Mouse (Mus musculus): ENCODE data around the gene Stard10. TPM values are rescaled to one million over a fixed set of nuclear protein-coding genes. Genes with fewer than 3 reads are reported as not detected.
A peak's percentile ranks its signal among the peaks of the same experiment; 100 is the strongest.

Stard10 gene
- polyA plus RNA-seq, 1 experiment from 2014 or later = 35.4 TPM

DNA sequence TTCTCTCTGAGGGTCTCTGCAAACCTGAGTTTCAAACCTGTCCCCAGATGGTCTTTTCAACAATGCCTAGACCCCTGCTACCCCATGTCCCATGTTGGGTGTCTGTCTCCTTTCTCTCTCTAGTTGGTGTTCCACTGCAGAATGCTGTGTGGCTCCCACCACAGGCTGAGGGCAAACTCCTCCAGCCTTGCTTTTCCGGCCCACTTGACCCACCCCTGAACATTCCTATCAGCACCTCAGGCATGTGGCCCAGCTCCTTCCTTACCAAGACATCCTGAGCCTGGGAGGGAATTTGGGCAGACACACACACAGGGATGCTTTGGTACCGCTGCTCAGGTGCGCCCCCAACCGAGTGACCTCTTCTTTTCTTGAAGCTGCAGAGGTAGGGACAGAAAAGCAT lies 23.3 kb upstream of the Stard10 start:
- Histone ChIP-seq H3K4me3 (ENCODE audit: low read depth, low read length) (no peak overlapping the region), H3K27ac (ENCODE audit: low read depth) (no peak overlapping the region), H3K4me2 (no peak overlapping the region), H3K27me3 (ENCODE audit: insufficient read depth, low read length) (0 out of 2 replicates have a peak, but pooled peaks cover 10% of the 10 kb centered on the region), H3K4me1 (ENCODE audit: insufficient read depth) (no peaks in the 10 kb centered on the region), H3K9ac (no peak overlapping the region), H3K9me3 (ENCODE audit: low read depth, low read length) (no peaks in the 10 kb centered on the region), H3K36me3 (ENCODE audit: insufficient read depth) (peaks cover 35% of the 10 kb centered on the region)
- ATAC-seq (ENCODE audit: insufficient read depth) (no peak), DNase-seq (no peak)
- peak; percentile 23; the same call in 1 of the 2 replicates for TF ChIP-seq CTCF (IDR thresholded peaks at IDR 0.05; ENCODE audit: low read depth)
- WGBS = 49% methylated on average over 4 of the region's 4 CpGs

DNA sequence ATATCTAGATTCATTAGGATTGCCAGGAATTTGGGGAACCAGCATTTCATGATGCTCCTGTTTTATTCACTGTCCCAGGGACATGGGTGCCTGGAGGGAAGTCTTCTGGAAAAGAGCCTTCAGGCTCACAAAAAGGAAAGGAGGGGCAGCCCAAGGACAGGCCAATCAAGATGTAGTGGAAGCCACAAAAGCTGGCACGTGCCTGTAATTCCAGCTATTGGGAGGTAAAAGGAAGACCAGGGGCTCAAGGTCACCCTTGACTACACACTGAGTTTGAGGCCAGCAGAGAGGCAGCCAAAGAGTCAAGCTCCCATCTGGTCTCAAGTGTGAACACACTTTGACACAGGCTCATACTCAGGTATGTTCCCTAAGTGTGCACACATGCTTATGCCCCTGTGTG lies 21.4 kb upstream of the Stard10 start:
- Histone ChIP-seq H3K27ac (ENCODE audit: low read depth) (no peak overlapping the region), H3K9ac (no peak overlapping the region), H3K36me3 (ENCODE audit: insufficient read depth) (peaks cover 20% of the 10 kb centered on the region), H3K4me1 (ENCODE audit: insufficient read depth) (no peaks in the 10 kb centered on the region), H3K27me3 (ENCODE audit: insufficient read depth, low read length) (peaks cover 14% of the 10 kb centered on the region; the same call in 1 of the 2 replicates), H3K4me3 (ENCODE audit: low read depth, low read length) (no peak overlapping the region), H3K9me3 (ENCODE audit: low read depth, low read length) (no peaks in the 10 kb centered on the region), H3K4me2 (no peak overlapping the region)
- TF ChIP-seq CTCF (IDR thresholded peaks at IDR 0.05; ENCODE audit: low read depth) = no peak
- DNase-seq = no peak
- no peak for ATAC-seq (ENCODE audit: insufficient read depth)
- WGBS = 56% methylated on average over 1 of the region's 1 CpGs

DNA sequence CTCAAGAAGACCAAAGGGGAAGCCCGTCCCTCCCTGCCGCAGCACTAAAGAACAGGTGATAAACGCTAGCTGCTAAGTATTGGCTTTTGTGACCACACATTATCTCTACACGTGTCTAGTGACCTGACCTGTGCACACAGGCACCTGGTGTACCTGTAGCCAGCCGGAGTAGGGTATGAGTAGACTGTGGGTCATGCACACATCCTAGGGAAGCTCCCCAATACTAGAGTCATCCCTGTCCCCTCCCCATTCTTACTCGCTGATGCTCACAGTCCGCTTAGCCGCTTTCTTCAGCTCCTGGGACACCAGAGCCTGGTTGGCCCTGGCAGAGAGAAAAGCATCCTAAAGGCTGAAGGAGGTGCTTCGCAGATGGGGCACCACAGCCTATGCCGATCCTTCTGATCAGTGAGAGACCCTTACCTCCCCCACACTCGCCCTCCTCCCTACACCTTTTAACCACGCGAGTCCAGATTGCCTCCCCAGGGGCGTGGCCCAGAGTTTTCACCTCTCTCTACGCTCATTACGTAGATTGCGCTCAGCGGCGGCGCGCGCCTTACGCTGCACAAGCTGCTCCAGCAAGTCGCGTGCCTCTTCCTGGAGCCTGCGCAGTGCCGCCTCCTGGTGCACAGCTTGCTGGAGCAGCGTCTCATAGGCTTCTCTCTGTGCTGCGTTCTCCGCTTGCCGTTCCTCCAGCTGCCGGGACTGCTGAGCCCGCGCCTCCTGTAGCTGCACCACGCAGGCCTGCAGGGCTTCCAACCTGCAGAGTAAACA lies 20.4 kb upstream of the Stard10 start:
- ATAC-seq (ENCODE audit: insufficient read depth) (peak; percentile 81), DNase-seq (peak; percentile 93)
- H3K4me2 ChIP-seq = peak overlapping the region; percentile 59
- H3K9me3 ChIP-seq (ENCODE audit: low read depth, low read length) = no peaks in the 10 kb centered on the region
- H3K27me3 ChIP-seq (ENCODE audit: insufficient read depth, low read length) = peaks cover 14% of the 10 kb centered on the region; the same call in 1 of the 2 replicates
- peaks cover 17% of the 10 kb centered on the region; the same call in 1 of the 2 replicates for H3K36me3 ChIP-seq (ENCODE audit: insufficient read depth)
- H3K4me3 ChIP-seq (ENCODE audit: low read depth, low read length) = peak overlapping the region; percentile 21
- no peak overlapping the region for H3K27ac ChIP-seq (ENCODE audit: low read depth)
- peak; percentile 70 for TF ChIP-seq CTCF (IDR thresholded peaks at IDR 0.05; ENCODE audit: low read depth)
- H3K4me1 ChIP-seq (ENCODE audit: insufficient read depth) = no peaks in the 10 kb centered on the region
- peak overlapping the region; percentile 36; the same call in 1 of the 2 replicates for H3K9ac ChIP-seq
- WGBS = 10% methylated on average over 35 of the region's 35 CpGs

DNA sequence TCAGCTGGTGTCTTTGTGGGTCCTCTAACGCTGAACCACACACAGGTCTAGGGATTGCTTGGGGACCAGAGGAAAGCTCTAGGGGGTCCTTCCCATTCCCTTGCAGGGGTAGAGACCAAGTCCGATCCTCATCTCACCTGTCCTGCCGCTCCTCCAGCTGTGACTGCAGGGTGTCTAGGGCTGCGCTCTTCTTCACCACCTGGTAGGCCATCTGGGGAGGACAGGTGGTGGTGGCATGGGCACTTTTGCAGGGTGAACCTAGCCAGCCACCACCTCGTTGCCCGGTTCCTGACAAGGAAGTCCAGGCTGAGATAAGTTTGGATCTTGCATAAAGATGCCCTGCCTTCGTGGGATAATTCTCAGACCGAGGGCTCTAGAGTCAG lies 19.9 kb upstream of the Stard10 start:
- 28% methylated on average over 8 of the region's 8 CpGs for WGBS
- no peak for TF ChIP-seq CTCF (IDR thresholded peaks at IDR 0.05; ENCODE audit: low read depth)
- peak overlapping the region; percentile 59 for H3K4me2 ChIP-seq
- no peak for ATAC-seq (ENCODE audit: insufficient read depth)
- H3K27ac ChIP-seq (ENCODE audit: low read depth) = no peak overlapping the region
- peak overlapping the region; percentile 36; the same call in 1 of the 2 replicates for H3K9ac ChIP-seq
- no peak for DNase-seq
- peaks cover 14% of the 10 kb centered on the region; the same call in 1 of the 2 replicates for H3K27me3 ChIP-seq (ENCODE audit: insufficient read depth, low read length)
- H3K36me3 ChIP-seq (ENCODE audit: insufficient read depth) = peaks cover 11% of the 10 kb centered on the region; the same call in 1 of the 2 replicates
- no peaks in the 10 kb centered on the region for H3K4me1 ChIP-seq (ENCODE audit: insufficient read depth)
- H3K4me3 ChIP-seq (ENCODE audit: low read depth, low read length) = peak overlapping the region; percentile 21
- no peaks in the 10 kb centered on the region for H3K9me3 ChIP-seq (ENCODE audit: low read depth, low read length)

DNA sequence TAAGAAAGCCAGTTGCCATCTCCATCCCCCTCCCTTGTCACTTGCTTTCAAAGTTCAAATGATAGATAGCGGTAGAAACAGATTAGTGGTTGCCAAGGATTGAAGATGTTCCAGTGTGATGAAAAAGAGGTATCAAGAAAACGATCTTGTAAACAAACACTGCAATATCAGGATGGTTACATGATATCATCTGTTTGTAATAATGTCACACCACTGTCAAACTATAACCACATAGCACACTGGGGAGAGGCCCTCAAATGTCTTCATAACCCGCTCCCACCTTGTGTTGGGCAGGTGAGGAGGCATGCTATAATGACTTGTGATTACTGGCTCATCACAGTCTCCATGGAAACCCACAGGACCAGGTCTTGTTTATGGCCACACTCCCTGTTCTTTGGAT lies 18.5 kb upstream of the Stard10 start:
- no peak overlapping the region for H3K9ac ChIP-seq
- no peak overlapping the region for H3K27ac ChIP-seq (ENCODE audit: low read depth)
- no peak overlapping the region for H3K4me3 ChIP-seq (ENCODE audit: low read depth, low read length)
- H3K27me3 ChIP-seq (ENCODE audit: insufficient read depth, low read length) = peaks cover 14% of the 10 kb centered on the region; the same call in 1 of the 2 replicates
- ATAC-seq (ENCODE audit: insufficient read depth) (no peak), DNase-seq (no peak)
- no peak for TF ChIP-seq CTCF (IDR thresholded peaks at IDR 0.05; ENCODE audit: low read depth)
- H3K9me3 ChIP-seq (ENCODE audit: low read depth, low read length) = no peaks in the 10 kb centered on the region
- 66% methylated on average over 3 of the region's 3 CpGs for WGBS
- H3K4me2 ChIP-seq = no peak overlapping the region
- H3K36me3 ChIP-seq (ENCODE audit: insufficient read depth) = 0 out of 2 replicates have a peak, but pooled peaks cover 1% of the 10 kb centered on the region
- no peaks in the 10 kb centered on the region for H3K4me1 ChIP-seq (ENCODE audit: insufficient read depth)

DNA sequence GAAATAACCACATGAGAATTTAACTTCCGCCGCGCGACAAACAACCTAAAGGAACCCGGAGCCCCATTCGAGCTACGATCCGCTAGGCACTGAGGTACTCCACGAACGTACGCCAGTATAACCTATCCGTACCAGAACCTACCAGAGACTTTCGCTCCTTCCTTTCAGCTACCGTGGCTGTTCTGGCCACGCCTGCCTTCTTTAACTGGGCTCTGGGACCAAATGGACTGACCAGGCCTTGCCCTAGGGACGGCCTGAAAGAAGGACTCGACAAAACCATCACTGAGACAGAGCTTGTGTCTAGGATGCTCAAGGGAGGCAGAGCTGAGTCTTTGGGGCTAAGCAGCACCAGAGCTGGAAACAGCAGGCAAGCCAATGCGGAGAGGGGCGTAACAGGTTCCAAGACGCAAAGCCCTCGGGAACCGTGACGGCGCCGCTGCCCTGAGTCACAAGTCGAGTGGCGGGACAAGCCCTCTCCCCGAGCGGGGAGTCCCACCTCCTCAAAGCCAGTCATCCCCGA lies 15.5 kb upstream of the Stard10 start:
- Histone ChIP-seq H3K9ac (peak overlapping the region; percentile 63), H3K27me3 (ENCODE audit: insufficient read depth, low read length) (peaks cover 14% of the 10 kb centered on the region; the same call in 1 of the 2 replicates), H3K27ac (ENCODE audit: low read depth) (peak overlapping the region; percentile 37; the same call in 1 of the 2 replicates), H3K4me2 (peak overlapping the region; percentile 82), H3K4me3 (ENCODE audit: low read depth, low read length) (peak overlapping the region; percentile 61), H3K4me1 (ENCODE audit: insufficient read depth) (no peaks in the 10 kb centered on the region), H3K9me3 (ENCODE audit: low read depth, low read length) (no peaks in the 10 kb centered on the region), H3K36me3 (ENCODE audit: insufficient read depth) (no peaks in the 10 kb centered on the region)
- 1% methylated on average over 30 of the region's 30 CpGs for WGBS
- no peak for TF ChIP-seq CTCF (IDR thresholded peaks at IDR 0.05; ENCODE audit: low read depth)
- ATAC-seq (ENCODE audit: insufficient read depth) = no peak; the same call in 1 of the 2 replicates
- DNase-seq = peak; percentile 58

DNA sequence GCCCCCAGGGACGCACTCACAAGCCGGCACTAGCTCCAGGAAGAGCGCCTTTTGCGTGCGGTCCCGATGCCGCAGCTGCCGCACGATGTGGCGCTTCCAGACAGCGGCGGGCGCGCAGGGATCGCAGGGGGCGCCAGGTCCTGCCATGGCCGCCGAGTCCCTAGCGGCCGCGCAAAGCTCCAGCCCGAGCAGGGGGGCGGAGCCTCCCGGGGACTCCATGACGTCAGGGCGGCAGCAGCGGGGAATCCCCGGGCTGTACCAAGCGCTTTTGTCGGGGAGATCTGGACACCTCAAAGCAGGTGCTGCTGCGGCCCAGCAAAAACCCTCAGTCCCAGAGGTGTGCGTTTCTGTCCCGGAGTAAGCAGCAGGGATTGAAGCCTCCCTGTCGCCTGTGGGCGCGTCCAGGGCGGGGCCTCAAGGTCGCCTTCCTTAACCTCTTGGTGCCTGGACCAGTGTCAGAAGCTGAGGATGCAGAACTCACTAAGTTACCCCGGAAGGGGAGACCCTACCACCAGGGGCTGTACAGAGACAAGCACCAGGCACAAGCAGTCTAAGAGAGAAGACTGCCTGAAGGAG lies 14.9 kb upstream of the Stard10 start, which contains the start of gene Atg16l2:
TSS of gene Atg16l2 (minus strand) at position 371 of the 576 bp plus-strand sequence.
- ATAC-seq (ENCODE audit: insufficient read depth) (peak; percentile 95), DNase-seq (peak; percentile 95)
- under 1% methylated on average over 39 of the region's 39 CpGs for WGBS
- Histone ChIP-seq H3K27me3 (ENCODE audit: insufficient read depth, low read length) (peaks cover 14% of the 10 kb centered on the region; the same call in 1 of the 2 replicates), H3K9ac (peak within 1 kb of the TSS; percentile 63), H3K4me3 (ENCODE audit: low read depth, low read length) (peak within 1 kb of the TSS; percentile 61), H3K4me2 (peak within 1 kb of the TSS; percentile 82), H3K27ac (ENCODE audit: low read depth) (peak within 1 kb of the TSS; percentile 37), H3K36me3 (ENCODE audit: insufficient read depth) (no peaks in the 10 kb centered on the region), H3K4me1 (ENCODE audit: insufficient read depth) (no peaks in the 10 kb centered on the region), H3K9me3 (ENCODE audit: low read depth, low read length) (no peaks in the 10 kb centered on the region)
- peak; percentile 41 for TF ChIP-seq CTCF (IDR thresholded peaks at IDR 0.05; ENCODE audit: low read depth)

All from lung, embryonic 14.5 days (tissue).